Mouse (Mus musculus) liver, embryonic 14.5 days (tissue): ENCODE results near the gene Olfr103.

Experiments used
- CTCF ChIP-seq: IDR thresholded peaks from 2 replicates; pipeline ENCODE4 v1.5.1; 2016; ENCODE audit warnings: antibody characterized with exemption, low read depth, control low read depth
- EP300 ChIP-seq: IDR thresholded peaks from 2 replicates; pipeline ENCODE4 v1.6.1; 2016; ENCODE audit warnings: antibody characterized with exemption, low read depth

DNA sequence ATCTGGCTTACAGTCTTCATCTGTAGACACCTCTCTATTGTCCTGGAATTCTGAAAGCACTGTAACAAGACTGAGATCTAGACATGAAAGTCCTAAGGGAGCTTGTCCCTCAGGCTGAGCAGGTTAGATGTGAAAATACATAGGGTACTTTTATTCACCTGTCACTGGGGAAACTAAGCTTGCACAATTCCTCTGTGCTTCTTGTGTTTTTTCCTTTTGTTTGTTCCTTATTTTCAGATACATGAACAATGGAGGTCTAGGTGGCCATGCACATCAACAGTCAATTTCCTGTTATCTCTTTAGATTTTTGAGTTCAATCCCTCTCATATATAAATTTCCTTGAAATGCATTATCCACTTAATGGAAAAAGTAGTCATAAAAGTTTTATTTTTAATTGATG lies 22.5 kb downstream of the Olfr103 start, which contains the start of gene Olfr102:
- no peak for TF ChIP-seq EP300
- no peak for TF ChIP-seq CTCF
